Mouse (Mus musculus) T-helper 1 cell (primary cell): Measurements from ENCODE around the gene Cd247.

Experiments used
- in situ Hi-C: fragments of 300-600 bp; cut with MboI, MseI; formaldehyde crosslinking; loops from one replicate; pipeline ENCODE4 v1.15.1; 2025; ENCODE audit warnings: high pct_unique_total_duplicates

Cd247 gene

DNA sequence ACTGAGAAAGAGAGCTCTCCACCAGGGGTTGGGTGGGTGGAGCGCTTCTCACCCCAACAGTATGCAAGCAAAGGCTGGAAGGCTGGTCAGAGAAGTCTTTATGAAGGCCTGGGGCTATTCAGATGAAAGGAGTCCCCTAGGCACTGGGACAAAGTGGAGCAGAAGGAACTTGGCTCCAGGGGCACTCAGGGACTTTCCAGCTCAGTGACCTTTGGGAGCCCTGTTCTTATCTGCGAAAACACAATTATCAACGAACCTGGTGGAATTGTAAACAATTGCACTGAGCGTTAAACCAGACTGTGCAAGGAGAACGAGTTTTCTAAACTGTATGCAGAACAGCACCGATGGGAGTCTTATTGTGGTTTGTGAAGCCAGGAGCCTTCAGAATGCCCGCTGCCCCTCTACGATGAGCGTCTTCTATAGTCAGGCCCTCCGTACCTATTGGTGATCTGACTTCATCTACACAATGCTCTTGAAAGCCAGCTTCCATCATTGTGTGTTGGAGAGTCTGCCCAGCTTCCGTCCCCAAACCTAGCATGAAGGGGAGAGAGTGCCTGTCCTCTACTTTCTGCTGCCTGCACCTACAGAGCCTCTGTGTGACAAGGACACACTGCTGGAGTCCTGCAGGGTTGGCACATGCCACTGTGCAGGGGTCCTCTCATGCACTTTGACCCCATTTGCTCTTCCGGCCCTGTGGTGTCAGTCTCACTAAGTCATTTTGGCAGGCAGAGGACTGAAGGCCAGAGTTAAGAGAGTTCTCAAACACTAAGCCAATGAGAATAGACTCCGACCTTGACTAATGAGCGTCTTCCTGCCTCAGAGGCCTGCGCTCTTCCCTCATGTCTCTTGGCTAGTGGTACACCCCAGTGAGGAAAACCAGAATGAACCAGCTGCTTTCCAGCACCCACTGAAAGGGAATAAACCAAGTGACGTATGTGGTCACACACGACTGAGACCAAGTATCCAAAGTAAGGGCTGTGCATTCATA is 61.3 kb downstream of the Cd247 start:
- in situ Hi-C loops: no loop called here

GRCm38 (mm10) chr1:165852131-165852530 is 63.6 kb downstream of the Cd247 start:
- in situ Hi-C loops: no loop called here

DNA sequence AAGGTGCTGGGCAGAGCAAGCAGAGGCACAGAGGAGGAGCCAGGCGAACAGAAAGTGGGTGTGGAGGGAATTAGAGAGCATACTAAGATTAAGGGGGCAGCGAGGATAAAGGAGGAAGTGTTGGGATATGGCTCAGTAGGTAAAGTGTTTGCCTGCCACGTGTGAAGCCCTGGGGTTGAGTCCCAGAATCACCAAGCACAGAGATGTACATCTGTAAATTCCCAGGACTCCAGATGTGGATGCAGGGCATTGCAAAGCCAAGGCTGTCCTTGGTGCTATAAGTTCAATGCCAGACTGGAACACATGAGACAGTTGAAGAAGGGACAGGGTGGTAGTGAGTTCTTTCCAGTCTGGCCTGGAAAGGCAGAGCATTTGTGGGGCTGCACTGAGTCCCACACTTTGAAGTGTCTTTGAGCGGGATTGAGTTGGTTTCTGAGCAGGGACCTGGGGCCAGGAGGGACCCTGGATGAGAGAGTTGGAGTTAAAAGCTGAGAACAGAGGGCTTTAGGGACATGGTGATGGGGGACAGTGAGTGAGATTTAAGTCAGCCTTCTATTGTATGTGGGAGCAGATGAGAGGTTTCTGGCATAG is 64.7 kb downstream of the Cd247 start:
- in situ Hi-C loops: no loop called here

GRCm38 (mm10) chr1:165853729-165854420 is 65.4 kb downstream of the Cd247 start:
- in situ Hi-C loops: no loop called here

DNA sequence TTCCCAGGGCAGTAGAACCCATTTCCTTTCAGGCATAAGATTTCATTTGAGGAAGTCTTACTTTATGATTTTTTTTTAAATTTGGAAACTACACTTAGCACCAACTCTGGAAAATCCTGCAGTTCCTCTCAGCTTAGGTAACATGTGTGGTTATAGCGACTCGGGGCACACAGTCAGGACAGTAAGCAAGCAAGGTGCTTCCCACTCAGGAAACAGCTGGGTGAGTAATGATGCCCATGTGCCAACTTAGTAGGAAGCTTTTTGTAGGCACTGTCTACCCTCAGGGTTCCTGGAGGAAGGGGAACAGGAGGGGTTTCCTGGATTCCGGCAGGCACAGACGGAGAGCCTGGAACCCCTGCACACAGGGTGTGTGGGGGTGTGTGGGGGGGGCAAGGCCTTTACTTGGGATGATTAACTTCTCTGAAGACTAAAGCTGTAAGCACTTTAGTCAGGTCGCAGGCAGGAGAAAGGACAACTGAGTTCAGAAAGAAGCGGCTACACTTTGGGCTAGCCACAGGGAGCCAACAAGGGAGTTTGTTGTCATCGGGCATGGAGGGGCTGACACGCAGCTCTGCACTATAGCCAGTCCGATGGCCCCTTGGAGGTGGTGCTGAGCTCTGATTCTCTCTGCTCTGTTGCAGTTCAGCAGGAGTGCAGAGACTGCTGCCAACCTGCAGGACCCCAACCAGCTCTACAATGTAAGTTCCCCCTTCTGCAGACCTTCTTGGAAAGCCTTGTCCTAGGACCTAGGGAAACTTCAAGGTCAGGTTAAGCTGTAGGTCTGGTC is 67.5 kb downstream of the Cd247 start:
- in situ Hi-C loops: loop anchor here (5.0 kb wide), 3 partner anchors 46 to 301 kb away; no protein-coding TSS in a partner anchor

DNA sequence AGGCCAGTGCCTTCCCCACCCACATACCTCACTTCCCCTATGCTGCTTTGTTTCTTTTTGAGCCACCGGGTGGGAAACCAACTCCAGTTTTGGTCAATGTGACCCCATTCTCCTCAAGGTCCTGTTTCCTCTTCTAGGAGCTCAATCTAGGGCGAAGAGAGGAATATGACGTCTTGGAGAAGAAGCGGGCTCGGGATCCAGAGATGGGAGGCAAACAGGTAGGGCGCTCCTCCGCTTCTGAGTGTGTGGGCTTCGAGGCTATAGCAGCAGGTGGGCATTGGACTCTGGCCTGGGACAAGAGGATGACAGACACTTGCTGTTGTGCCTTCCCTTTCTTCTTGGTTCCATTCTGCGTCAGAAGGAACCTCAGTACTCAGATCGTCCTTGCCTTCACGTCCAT is 68.8 kb downstream of the Cd247 start:
- in situ Hi-C loops: loop anchor here (5.0 kb wide), 3 partner anchors 45 to 300 kb away; no protein-coding TSS in a partner anchor

GRCm38 (mm10) chr1:165858356-165858755 is 69.9 kb downstream of the Cd247 start:
- in situ Hi-C loops: loop anchor here (5.0 kb wide), 3 partner anchors 44 to 299 kb away; no protein-coding TSS in a partner anchor

GRCm38 (mm10) chr1:165860373-165861234 is 72.1 kb downstream of the Cd247 start:
- in situ Hi-C loops: loop anchor here (10.0 kb wide), 1 partner anchor 1394 kb away; no protein-coding TSS in a partner anchor

DNA sequence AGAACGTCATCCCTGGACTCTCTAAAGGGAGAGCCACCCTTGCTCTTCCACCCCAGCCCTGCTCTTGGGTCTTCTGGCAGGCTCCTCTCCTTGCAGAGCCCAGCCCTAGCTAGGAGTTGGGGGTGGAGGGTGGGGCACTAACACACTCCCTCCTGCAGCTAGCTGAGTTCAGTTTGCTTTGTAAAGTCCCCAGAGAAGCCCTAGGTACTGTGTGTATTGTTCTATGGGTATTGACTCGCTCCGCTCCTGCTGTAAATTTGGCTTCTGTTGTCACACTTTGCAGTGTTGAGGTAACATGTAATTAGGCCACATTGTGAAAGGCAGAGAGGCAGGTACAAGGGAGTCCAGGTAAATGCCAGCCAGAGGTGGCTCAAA is 72.7 kb downstream of the Cd247 start:
- in situ Hi-C loops: loop anchor here (10.0 kb wide), 1 partner anchor 1394 kb away; no protein-coding TSS in a partner anchor

GRCm38 (mm10) chr1:165862059-165862458 is 73.6 kb downstream of the Cd247 start:
- in situ Hi-C loops: loop anchor here (10.0 kb wide), 1 partner anchor 1393 kb away; no protein-coding TSS in a partner anchor

- in situ Hi-C loops: loop anchor here (10.0 kb wide), 1 partner anchor 1390 kb away; no protein-coding TSS in a partner anchor
Measured at GRCm38 (mm10) chr1:165864864-165865795, 76.6 kb downstream of the Cd247 start.

- in situ Hi-C loops: loop anchor here (10.0 kb wide), 1 partner anchor 1388 kb away; no protein-coding TSS in a partner anchor
Measured at GRCm38 (mm10) chr1:165866630-165867280, 78.3 kb downstream of the Cd247 start.

DNA sequence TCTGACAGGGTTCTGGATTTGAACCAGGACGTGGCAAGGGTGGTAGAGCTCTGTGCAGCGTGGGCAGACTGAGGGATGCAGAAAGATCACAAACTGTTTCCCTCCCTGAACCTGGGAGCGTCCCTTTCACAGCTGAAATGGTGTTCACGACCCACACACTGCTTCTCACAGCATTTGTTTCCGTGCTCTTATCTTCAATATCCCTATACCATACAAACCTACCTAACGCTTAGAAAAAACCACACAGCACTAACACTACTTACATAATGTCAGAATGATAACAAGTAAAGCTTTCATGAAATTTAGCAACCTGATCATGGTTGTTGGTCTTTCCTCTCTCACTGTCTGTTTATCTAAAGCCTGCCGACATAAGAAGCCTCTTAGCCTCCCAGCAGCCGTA is 80.2 kb downstream of the Cd247 start:
- in situ Hi-C loops: loop anchor here (10.0 kb wide), 1 partner anchor 1386 kb away; no protein-coding TSS in a partner anchor

DNA sequence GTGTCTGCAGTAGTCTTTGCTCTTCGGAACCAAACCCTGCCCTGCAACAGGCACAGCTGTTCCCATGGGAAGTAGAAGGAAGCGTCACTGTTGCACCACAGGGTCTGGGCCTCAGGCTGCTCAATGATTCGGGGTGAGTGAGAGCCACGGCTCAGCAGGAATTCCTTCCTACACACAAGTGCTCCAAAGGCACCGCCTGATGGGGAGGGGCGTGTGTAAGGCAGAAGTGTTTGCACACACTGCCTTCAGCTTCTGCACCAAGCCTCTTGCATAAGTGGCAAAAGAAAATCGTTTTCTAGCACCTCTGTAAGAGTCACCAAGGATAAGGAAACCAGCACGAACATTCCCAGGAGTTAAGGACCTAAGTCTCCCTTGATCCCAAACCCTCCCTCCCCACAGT is 86.2 kb downstream of the Cd247 start:
- in situ Hi-C loops: loop anchor here (10.0 kb wide), 1 partner anchor 870 kb away; no protein-coding TSS in a partner anchor

DNA sequence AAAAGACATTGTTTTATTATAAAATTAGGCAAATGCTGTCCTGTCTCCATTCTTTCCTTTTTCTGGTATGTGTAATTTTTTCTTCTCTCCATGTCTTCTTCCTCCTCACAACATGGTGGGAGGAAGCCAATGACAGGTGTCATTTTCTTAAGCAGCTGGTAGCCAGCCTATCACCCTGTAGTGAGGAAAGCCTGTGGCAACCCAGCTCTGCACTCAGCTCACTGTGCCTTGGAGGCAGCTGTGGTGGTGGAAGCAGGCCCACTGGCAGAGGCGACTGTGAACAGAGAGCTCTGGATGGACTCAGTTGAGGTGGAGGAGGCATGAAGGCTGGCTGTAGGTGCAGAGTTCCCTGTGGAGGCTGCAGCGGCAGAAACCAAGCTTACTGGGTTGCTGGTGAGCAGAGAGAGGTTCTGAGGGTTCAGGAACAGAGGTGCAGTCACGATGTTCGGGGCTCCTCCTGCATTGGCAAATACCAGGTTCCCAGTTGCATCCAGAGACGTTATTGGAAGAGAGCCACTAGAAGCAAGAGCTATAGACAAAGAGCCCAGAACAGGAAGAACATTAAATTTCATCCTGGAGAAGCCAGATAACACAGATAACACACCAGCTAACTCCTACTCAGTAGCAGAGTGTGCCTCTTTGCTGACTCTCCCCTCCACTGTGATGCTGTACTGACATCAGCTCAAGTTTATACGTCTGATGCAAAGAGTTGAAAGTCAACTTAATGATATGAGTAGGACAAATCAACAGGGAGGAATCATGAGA is 87.2 kb downstream of the Cd247 start:
- in situ Hi-C loops: loop anchor here (10.0 kb wide), 1 partner anchor 869 kb away; no protein-coding TSS in a partner anchor

DNA sequence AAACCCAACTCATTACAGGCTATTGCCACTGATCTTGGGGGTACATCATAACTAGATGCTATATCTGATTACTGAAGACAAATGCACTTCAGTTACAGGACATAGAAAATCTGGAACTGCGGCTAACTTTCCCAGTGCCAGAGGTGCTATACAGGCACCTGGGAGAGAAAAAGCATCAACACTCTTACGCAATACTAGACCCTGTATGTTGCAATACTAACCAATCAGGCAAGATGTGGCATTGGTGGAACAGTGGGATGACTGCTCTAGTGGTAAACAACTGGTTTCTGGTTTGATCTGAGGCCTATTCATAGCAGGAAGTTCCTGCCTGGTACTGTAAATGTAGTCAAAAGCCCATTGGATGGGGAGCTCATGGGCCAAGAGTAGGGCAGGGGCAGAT is 90.3 kb downstream of the Cd247 start:
- in situ Hi-C loops: loop anchor here (10.0 kb wide), 1 partner anchor 866 kb away; no protein-coding TSS in a partner anchor
